Mouse (Mus musculus): ENCODE measurements around the gene Krt80.

DNA sequence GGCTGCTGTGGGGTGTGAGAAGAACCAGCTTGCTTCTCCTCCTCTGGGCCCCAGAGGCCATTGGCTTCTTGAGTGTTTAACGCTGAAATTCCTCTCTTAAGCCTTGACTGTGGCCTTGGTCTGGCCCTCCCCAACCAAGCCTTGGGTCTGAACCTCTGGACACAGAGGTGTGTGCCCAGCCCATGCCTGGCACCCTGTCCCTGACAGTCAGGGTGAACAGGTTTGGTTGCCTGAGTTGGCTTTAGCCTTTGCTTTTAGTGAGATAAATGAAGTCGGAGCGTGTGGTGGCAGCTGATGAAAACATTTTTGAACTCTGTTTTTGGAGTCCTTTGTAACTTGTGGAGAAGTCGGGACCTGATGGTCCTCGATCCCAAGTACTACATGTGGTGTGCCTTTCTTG is 20.2 kb upstream of the Krt80 start:
- TF ChIP-seq CTCF (IDR thresholded peaks at IDR 0.05) (no peak), EP300 (IDR thresholded peaks at IDR 0.05; ENCODE audit: insufficient read depth, low read depth, low read length) (no peak)

All from heart, adult 2 months (tissue).